Mouse (Mus musculus) central nervous system, embryonic 18 days (tissue): ENCODE results near the gene Orai1. TPM values are rescaled to one million over a fixed set of nuclear protein-coding genes. Genes with fewer than 3 reads are reported as not detected.

Experiments used
- polyA plus RNA-seq: library from polyadenylated mRNA; depleted of rRNA; stranded (reverse); fragments of >200 nt; gene quantifications from 2 replicates; pipeline ENCODE4 v1.2.3, GENCODE M21; 2012; rRNA removed

The Orai1 gene
- polyA plus RNA-seq: 16.2 and 16.4 TPM in 2 replicates

DNA sequence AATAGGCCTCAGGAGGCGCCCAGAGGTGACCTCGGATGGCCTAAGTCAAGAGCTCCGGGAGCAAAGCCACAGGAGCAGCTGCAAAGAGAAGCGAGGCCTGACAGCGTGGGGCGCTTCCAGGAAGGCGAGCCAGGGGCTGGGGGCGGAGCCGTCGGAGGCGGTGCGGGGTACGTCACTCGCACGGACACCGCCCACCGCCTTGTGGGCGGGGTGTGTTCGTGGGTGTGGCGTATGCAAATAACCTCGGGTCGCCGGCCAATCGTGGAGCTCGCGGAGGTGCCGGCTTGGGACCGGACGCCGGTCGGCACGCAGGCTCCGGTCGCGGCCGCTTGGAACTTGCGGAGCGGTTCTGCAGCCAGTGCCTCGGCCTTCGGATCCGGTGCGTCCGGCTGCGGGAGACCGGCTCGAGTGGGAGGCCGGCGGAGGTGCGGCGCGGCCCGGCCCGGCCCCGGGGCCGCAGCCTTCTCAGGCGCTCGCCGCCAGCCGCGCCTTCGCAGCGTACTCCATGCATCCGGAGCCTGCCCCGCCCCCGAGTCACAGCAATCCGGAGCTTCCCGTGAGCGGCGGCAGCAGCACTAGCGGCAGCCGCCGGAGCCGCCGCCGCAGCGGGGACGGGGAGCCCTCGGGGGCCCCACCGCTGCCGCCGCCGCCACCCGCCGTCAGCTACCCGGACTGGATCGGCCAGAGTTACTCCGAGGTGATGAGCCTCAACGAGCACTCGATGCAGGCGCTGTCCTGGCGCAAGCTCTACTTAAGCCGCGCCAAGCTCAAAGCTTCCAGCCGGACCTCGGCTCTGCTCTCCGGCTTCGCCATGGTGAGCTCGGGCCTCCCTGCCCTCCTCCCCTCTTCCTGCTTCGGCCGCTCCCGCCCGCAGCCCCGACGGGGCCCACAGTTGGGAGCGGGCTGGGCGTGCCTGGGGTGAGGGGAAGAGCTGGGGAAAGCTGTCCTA lies at the start of gene Orai1:
Gene Orai1 (plus strand): TSS at position 322 of the 949 bp plus-strand sequence.

DNA sequence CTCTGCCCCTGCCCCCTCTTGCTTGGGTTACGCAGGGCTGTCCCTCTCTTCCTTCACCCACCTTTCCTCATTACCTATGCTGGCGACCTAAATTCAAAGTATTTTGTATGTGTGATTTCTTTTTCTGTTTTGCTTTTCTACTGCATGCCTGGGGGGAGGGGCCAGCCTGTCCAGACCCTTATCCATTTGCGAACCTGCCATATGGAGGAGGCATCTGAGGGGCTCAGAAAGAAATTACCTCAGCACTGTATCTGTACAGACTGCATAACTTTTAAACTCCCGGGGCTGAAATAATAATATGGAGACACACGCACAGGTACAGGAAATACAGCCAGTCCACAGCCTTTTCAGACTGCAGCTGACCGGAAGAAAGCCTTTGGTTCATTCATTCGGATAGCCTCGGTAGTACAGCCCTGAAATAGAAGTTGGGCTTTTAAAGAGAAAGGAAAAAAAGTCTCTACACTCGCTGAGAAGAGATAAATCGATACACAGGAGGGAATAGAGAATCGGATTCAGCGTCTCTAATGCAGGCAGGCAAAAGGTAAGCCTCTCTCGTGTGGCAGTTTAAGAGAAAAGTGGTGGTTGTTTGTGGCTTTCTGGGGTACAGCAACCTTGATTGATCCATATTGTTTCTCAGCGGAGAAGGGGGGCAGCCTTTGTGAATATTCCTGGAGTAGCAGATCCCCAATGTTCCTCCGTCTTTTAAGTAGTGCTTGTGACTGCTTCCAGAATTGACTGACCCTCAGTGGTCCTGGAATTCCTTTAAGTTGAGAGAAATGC lies 25.1 kb upstream of the Orai1 start, which contains the start of gene Kdm2b:
Gene Kdm2b (minus strand): TSS at position 273 of the 780 bp plus-strand sequence.

DNA sequence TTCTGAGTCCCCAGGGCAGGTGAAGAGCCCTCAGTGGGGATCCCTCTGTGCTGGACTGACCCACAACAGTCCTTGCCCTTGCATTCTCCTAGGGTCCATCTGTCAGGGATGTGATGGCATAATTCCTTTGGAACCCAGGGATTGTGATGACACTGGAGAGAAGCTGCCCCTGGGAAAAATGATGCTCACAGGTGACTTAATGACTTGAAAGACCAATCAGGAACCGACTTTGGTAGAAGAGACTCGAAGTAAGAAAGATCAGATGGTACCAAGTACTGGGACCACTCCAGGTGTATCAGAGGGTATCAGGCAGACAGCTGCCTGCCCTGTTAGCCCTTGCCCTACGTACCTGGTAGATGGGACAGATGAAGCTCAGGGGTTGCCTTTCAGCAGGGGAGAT lies 32.0 kb downstream of the Orai1 start, which contains the start of gene Morn3:
Gene Morn3 (minus strand): TSS at position 101 of the 400 bp plus-strand sequence.

DNA sequence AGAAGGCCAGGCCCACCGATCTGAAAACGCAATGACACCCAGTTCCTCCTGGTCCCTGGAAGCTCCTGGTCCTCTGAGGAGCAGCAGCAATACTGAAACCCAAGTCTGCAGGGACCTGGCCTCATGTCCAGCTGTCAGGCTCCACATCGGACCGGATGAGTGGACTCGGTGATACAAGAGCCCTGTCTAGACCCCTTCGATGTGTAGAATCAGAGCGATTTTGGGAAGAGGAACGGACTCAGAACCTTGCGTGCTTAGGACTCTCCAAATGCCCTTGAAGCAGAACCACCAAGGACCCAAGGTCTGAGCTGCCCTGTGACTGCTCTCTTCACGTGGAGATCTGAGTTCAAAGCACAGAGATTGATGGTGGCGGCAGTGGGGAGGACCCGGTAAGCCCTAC lies 53.2 kb downstream of the Orai1 start, which contains the start of gene Tmem120b:
Gene Tmem120b (plus strand): TSS at position 301 of the 400 bp plus-strand sequence.

Other genes with a start within 250 kb of the Orai1 start
- 71.9 and 87.8 TPM in 2 replicates for gene Camkk2, start 235.7 kb upstream of the Orai1 start, polyA plus RNA-seq
- gene Anapc5, start 193.7 kb upstream of the Orai1 start, polyA plus RNA-seq: 650 and 681 TPM in 2 replicates
- gene Rnf34, start 165.0 kb upstream of the Orai1 start, polyA plus RNA-seq: 27.9 and 32.8 TPM in 2 replicates
- gene Kdm2b, start 25.3 kb upstream of the Orai1 start, polyA plus RNA-seq: 87.7 and 99.5 TPM in 2 replicates
- gene Morn3, start 31.9 kb downstream of the Orai1 start, polyA plus RNA-seq: 0.40 and 0.76 TPM in 2 replicates
- gene Tmem120b, start 53.3 kb downstream of the Orai1 start, polyA plus RNA-seq: 19.3 and 22.3 TPM in 2 replicates
- 30.7 and 35.4 TPM in 2 replicates for gene Rhof, start 117.6 kb downstream of the Orai1 start, polyA plus RNA-seq
- gene Setd1b, start 127.1 kb downstream of the Orai1 start, polyA plus RNA-seq: 6.4 and 9.0 TPM in 2 replicates
- gene Psmd9, start 154.3 kb downstream of the Orai1 start, polyA plus RNA-seq: 40.6 and 40.7 TPM in 2 replicates
- 0.04 TPM in 1 of 2 replicates, not detected in the other for gene Hpd, start 167.7 kb downstream of the Orai1 start, polyA plus RNA-seq
- 3.4 and 3.9 TPM in 2 replicates for gene Wdr66, start 237.0 kb downstream of the Orai1 start, polyA plus RNA-seq